Mouse (Mus musculus): ENCODE data around the gene Cdr2l. TPM values are rescaled to one million over a fixed set of nuclear protein-coding genes. Genes with fewer than 3 reads are reported as not detected.

The Cdr2l gene
- polyA plus RNA-seq, 1 experiment from 2014 or later: 14.6 TPM

- Histone ChIP-seq H3K9ac (ENCODE audit: low read length) (no peak overlapping the region), H3K4me2 (ENCODE audit: low read depth, severe bottlenecking) (no peak overlapping the region), H3K4me1 (ENCODE audit: control insufficient read depth, insufficient read depth, low read length) (peaks cover 8% of the 10 kb centered on the region), H3K27me3 (ENCODE audit: control insufficient read depth, insufficient read depth, low read length) (no peaks in the 10 kb centered on the region), H3K4me3 (ENCODE audit: low read depth, low read length) (no peak overlapping the region), H3K36me3 (ENCODE audit: control insufficient read depth, insufficient read depth, low read length) (peaks cover 19% of the 10 kb centered on the region), H3K27ac (replicated peaks; ENCODE audit: low read depth, low read length) (no peak overlapping the region), H3K9me3 (ENCODE audit: control insufficient read depth, low read length) (no peaks in the 10 kb centered on the region)
- no peak for DNase-seq (ENCODE audit: low spot score)
- WGBS: 74% methylated on average over 4 of the region's 4 CpGs
- ATAC-seq (ENCODE audit: insufficient number of reproducible peaks, low FRiP score, low TSS enrichment, low read depth): no peak
These were observed 51.1 kb downstream of the Cdr2l start for GRCm38 (mm10) chr11:115432814-115433213.

DNA sequence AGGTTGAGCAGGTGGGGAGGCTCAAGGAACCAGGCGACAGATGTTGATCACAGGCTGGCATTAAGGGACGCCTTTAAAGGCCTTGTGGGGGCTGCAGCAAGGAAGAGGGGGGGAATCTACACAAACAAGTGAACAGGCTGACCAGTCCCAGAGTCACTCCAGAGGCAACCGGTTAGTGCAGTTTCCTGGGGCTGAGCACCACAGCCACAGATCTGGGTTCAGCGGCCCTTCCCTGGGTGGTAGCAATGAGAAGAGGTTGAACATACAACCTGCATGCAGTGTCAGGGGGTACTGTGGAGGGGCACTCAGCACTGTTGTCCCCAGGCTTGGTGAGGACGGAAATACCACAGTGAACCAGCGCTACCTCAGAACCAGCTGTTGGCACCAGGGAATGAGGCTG, 51.6 kb downstream of the Cdr2l start:
- Histone ChIP-seq H3K4me3 (ENCODE audit: low read depth, low read length) (no peak overlapping the region), H3K9ac (ENCODE audit: low read length) (no peak overlapping the region), H3K9me3 (ENCODE audit: control insufficient read depth, low read length) (no peaks in the 10 kb centered on the region), H3K4me2 (ENCODE audit: low read depth, severe bottlenecking) (no peak overlapping the region), H3K4me1 (ENCODE audit: control insufficient read depth, insufficient read depth, low read length) (peaks cover 8% of the 10 kb centered on the region), H3K27ac (replicated peaks; ENCODE audit: low read depth, low read length) (no peak overlapping the region), H3K36me3 (ENCODE audit: control insufficient read depth, insufficient read depth, low read length) (peaks cover 19% of the 10 kb centered on the region), H3K27me3 (ENCODE audit: control insufficient read depth, insufficient read depth, low read length) (no peaks in the 10 kb centered on the region)
- WGBS: 81% methylated on average over 6 of the region's 6 CpGs
- no peak for ATAC-seq (ENCODE audit: insufficient number of reproducible peaks, low FRiP score, low TSS enrichment, low read depth)
- no peak for DNase-seq (ENCODE audit: low spot score)

DNA sequence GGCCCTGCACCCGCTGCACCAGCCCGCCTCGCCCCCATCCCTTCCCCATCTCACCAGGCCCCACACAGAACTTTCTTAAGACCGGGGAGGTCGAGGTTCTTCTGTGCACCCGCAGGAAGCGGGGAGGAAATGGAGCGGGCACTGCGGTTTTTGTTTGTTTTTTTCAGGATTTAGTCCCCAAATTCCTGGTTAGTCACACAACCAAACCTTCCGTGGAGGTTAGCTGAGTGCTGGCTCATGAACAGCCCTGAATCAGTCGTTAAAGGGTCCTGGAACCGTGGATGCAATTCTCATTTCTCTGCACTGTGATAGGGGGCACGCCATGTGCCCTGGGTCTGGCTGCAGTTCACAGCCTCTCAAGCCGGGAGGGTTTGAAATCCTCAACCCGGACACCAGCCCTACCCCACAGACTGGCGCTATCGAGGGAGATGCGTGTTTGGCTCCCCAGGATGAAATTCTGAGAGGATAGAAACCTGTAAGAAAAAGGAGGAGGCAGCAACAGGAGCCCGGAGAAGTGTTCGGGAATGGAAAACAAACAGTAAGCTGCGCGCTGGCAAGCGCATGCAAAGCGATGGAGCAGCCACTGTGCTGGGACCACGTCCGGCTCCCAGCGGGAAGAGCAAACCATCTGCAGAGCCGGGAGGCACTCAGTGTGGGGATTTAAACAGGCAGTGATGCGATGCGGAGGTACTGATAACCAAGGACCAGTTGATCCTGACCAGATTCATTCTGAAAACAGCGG, 54.1 kb downstream of the Cdr2l start:
- Histone ChIP-seq H3K27ac (replicated peaks; ENCODE audit: low read depth, low read length) (no peak overlapping the region), H3K9me3 (ENCODE audit: control insufficient read depth, low read length) (no peaks in the 10 kb centered on the region), H3K4me2 (ENCODE audit: low read depth, severe bottlenecking) (peak overlapping the region; percentile 45), H3K4me1 (ENCODE audit: control insufficient read depth, insufficient read depth, low read length) (peaks cover 8% of the 10 kb centered on the region), H3K36me3 (ENCODE audit: control insufficient read depth, insufficient read depth, low read length) (peaks cover 5% of the 10 kb centered on the region), H3K9ac (ENCODE audit: low read length) (peak overlapping the region; percentile 57), H3K27me3 (ENCODE audit: control insufficient read depth, insufficient read depth, low read length) (no peaks in the 10 kb centered on the region), H3K4me3 (ENCODE audit: low read depth, low read length) (peak overlapping the region; percentile 24)
- 5% methylated on average over 31 of the region's 31 CpGs for WGBS
- DNase-seq (ENCODE audit: low spot score) (peak; percentile 72), ATAC-seq (ENCODE audit: insufficient number of reproducible peaks, low FRiP score, low TSS enrichment, low read depth) (no peak)

DNA sequence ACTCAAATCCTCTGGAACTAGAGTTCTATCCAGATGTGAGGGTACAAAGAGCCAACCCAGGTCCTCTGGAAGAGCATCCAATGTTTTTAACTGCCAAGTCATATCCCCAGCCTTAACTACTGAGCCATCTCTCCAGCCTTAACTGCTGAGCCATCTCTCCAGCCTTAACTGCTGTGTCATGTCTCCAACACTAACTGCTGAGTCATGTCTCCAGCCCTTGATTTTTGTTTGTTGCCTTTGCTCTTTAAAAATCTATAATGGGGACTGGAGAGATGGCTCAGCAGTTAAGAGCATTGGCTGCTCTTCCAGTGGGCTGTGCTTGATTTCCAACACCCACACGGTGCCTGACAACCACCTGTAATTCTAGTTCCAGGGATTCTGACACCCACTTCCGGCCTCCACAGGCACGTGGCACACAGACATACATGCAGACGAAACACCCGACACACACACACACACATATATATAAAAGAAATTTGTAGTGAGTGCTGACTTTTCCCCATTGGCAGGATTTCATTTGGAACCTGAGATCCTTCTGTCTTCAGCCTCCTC, 55.9 kb downstream of the Cdr2l start:
- Histone ChIP-seq H3K4me2 (ENCODE audit: low read depth, severe bottlenecking) (no peak overlapping the region), H3K9me3 (ENCODE audit: control insufficient read depth, low read length) (no peaks in the 10 kb centered on the region), H3K4me1 (ENCODE audit: control insufficient read depth, insufficient read depth, low read length) (peaks cover 8% of the 10 kb centered on the region), H3K27ac (replicated peaks; ENCODE audit: low read depth, low read length) (no peak overlapping the region), H3K4me3 (ENCODE audit: low read depth, low read length) (no peak overlapping the region), H3K9ac (ENCODE audit: low read length) (no peak overlapping the region), H3K27me3 (ENCODE audit: control insufficient read depth, insufficient read depth, low read length) (no peaks in the 10 kb centered on the region), H3K36me3 (ENCODE audit: control insufficient read depth, insufficient read depth, low read length) (no peaks in the 10 kb centered on the region; the same call in 1 of the 2 replicates)
- DNase-seq (ENCODE audit: low spot score): no peak
- ATAC-seq (ENCODE audit: insufficient number of reproducible peaks, low FRiP score, low TSS enrichment, low read depth): no peak
- 79% methylated on average over 5 of the region's 5 CpGs for WGBS

- no peak overlapping the region for H3K27ac ChIP-seq (replicated peaks; ENCODE audit: low read depth, low read length)
- DNase-seq (ENCODE audit: low spot score): no peak
- H3K36me3 ChIP-seq (ENCODE audit: control insufficient read depth, insufficient read depth, low read length): no peaks in the 10 kb centered on the region
- H3K9ac ChIP-seq (ENCODE audit: low read length): no peak overlapping the region
- peaks cover 8% of the 10 kb centered on the region for H3K4me1 ChIP-seq (ENCODE audit: control insufficient read depth, insufficient read depth, low read length)
- H3K9me3 ChIP-seq (ENCODE audit: control insufficient read depth, low read length): no peaks in the 10 kb centered on the region
- ATAC-seq (ENCODE audit: insufficient number of reproducible peaks, low FRiP score, low TSS enrichment, low read depth): no peak
- no peak overlapping the region for H3K4me3 ChIP-seq (ENCODE audit: low read depth, low read length)
- H3K27me3 ChIP-seq (ENCODE audit: control insufficient read depth, insufficient read depth, low read length): no peaks in the 10 kb centered on the region
- no peak overlapping the region for H3K4me2 ChIP-seq (ENCODE audit: low read depth, severe bottlenecking)
- WGBS: 85% methylated on average over 3 of the region's 3 CpGs
These were observed 57.6 kb downstream of the Cdr2l start for GRCm38 (mm10) chr11:115439326-115439725.

DNA sequence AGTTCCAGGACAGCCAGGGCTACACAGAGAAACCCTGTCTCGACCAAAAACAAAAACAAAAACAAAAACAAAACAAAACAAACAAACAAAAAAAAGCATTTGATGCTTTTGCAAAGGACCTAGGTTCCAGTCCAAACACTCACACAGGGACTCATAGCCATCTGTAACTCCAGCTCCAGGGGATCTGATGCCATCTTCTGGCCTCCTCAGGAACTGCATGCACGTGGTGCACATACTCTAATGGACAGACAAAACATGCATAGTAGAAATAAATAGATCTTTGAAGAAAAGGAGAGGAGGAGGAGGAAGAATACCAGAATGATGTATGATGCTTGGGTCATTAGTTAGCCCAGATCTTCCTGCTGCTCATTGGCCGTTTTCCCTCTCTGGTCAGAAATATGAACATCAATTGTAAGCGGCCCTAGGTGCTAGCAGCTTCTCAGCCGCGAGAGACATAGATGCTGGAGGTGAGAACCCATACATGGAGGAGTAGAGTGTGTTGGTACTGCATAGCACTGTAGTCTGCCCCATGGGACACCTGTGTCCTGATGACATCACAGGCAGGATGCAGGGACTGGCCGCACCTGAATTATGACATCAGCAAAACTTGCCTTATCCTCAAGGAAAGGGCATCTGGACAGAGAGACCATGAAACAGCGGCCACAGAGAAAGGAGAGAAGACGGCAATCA, 58.3 kb downstream of the Cdr2l start, which contains the start of gene Trim80:
TSS of gene Trim80 (plus strand) at position 640 of the 690 bp plus-strand sequence.
- DNase-seq (ENCODE audit: low spot score) (no peak), ATAC-seq (ENCODE audit: insufficient number of reproducible peaks, low FRiP score, low TSS enrichment, low read depth) (no peak)
- H3K36me3 ChIP-seq (ENCODE audit: control insufficient read depth, insufficient read depth, low read length): no peaks in the 10 kb centered on the region
- H3K9ac ChIP-seq (ENCODE audit: low read length): no peak within 1 kb of the TSS
- no peak within 1 kb of the TSS for H3K4me3 ChIP-seq (ENCODE audit: low read depth, low read length)
- no peak within 1 kb of the TSS for H3K27ac ChIP-seq (replicated peaks; ENCODE audit: low read depth, low read length)
- H3K4me2 ChIP-seq (ENCODE audit: low read depth, severe bottlenecking): 0 out of 2 replicates have a peak within 1 kb of the TSS, but pooled peaks have one; percentile 10
- H3K27me3 ChIP-seq (ENCODE audit: control insufficient read depth, insufficient read depth, low read length): no peaks in the 10 kb centered on the region
- no peaks in the 10 kb centered on the region for H3K9me3 ChIP-seq (ENCODE audit: control insufficient read depth, low read length)
- H3K4me1 ChIP-seq (ENCODE audit: control insufficient read depth, insufficient read depth, low read length): peaks cover 8% of the 10 kb centered on the region
- 96% methylated on average over 9 of the region's 9 CpGs for WGBS

GRCm38 (mm10) chr11:115441417-115441816, 59.7 kb downstream of the Cdr2l start:
- no peaks in the 10 kb centered on the region for H3K36me3 ChIP-seq (ENCODE audit: control insufficient read depth, insufficient read depth, low read length)
- H3K27ac ChIP-seq (replicated peaks; ENCODE audit: low read depth, low read length): no peak overlapping the region
- WGBS: 39% methylated on average over 15 of the region's 15 CpGs
- H3K4me3 ChIP-seq (ENCODE audit: low read depth, low read length): no peak overlapping the region
- H3K4me1 ChIP-seq (ENCODE audit: control insufficient read depth, insufficient read depth, low read length): peaks cover under 1% of the 10 kb centered on the region
- no peak for ATAC-seq (ENCODE audit: insufficient number of reproducible peaks, low FRiP score, low TSS enrichment, low read depth)
- DNase-seq (ENCODE audit: low spot score): peak; percentile 37
- 0 out of 2 replicates have a peak overlapping the region, but pooled peaks have one; percentile 10 for H3K4me2 ChIP-seq (ENCODE audit: low read depth, severe bottlenecking)
- no peaks in the 10 kb centered on the region for H3K9me3 ChIP-seq (ENCODE audit: control insufficient read depth, low read length)
- no peak overlapping the region for H3K9ac ChIP-seq (ENCODE audit: low read length)
- H3K27me3 ChIP-seq (ENCODE audit: control insufficient read depth, insufficient read depth, low read length): no peaks in the 10 kb centered on the region
